Mouse (Mus musculus) 3T3-L1 (cell line): ENCODE data around the gene Myl6.
"Not testable (repeated sequence)": the region's sequence is repeated elsewhere in the genome, so short reads cannot be mapped to it uniquely, and the experiment has no call there.

Experiments used
- DNase-seq: peaks from one replicate; pipeline ENCODE4 v3.0.0-alpha.2; 2015; ENCODE audit warnings: low read depth, low spot score

Myl6 gene

DNA sequence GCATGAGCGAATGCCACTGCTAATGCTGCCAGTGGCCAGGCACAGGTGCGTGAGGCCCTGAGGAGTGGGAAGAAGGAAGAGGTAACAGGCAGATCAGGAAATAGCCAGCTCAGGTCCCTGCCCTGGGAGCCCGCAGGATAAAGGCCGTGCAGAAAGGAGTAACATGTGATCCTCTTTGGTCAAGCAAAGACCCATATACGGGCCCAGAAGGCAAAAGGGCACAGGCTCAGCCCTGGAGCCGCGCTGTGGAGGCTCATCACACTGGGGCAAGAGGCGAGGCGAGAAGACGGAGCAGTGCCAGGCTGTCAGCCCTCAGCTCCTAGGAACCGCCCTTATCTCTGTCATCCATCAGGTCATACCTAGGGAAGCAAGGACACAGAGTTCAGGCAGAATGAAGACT lies 16.4 kb upstream of the Myl6 start:
- DNase-seq: no peak

DNA sequence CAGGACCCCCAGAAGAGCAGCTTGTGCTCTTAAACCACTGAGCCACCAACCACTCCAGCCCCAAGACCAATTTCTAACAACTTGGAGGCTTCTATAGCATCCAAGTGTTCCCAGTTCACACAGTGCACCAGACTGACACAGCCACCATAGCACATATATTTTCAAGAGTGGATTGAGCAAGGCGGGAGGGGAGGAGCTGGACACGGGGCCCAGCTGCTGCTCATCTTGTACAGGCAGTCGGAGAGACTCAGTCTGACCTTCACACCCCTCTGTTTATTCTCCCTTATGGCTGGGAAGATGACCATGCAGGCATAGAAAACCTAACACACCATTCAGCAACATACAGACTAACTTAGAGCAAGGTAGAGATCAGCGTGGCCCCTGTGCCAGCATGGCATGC lies 15.9 kb upstream of the Myl6 start:
- no peak for DNase-seq

DNA sequence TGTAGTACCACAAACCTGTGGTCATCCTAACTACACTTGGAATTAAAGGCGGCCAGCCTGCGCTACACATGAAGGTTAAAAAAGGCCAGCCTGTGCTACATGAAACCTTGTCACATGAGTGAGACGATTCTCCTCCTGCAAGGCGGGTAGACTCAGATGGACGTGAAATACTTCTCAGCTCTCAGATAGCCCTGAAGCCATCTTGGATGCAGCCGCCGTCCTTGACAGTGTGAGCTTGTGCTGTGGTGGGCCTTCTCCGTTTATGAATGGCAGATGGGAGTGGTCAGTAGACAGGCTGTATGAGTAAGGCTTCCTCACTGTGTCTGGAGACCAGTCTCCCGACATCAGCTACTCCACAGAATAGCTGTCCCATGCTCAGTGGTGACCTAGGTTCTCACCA lies 15.3 kb upstream of the Myl6 start:
- DNase-seq: no peak

DNA sequence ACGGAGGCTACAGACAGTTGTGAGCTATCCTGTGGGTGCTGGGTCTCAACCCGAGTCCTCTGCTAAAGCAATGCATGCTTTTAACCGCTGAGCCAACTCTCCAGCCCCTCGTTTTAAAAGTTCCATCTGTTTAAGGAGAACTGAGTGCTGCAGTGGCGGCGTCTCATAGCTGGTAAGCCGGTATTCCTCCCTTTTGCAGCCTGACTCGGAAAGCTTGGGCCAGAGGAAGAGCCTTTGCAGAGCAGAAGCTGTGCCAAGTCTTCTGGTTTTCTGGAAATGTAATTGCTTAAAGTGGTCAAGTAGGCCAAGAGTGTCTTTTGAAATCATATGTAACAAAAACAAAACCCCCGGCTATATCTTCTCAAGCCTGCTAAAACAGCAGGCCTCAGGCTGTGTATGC lies 14.3 kb upstream of the Myl6 start:
- no peak for DNase-seq

DNA sequence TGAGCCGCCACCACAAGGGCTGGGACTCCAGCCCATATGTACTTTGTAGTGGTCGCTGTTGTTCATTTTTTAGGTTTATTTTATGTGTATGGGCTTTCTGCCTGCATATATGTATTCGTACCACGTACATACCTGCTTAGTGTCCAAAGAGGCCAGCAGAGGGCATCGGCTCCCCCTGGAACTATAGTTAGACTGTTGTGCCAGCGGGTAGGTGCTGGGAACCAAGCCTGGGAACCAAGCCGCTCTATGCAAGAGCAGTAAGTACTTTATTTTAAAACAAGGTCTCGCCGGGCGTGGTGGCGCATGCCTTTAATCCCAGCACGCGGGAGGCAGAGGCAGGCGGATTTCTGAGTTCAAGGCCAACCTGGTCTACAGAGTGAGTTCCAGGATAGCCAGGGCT lies 12.0 kb upstream of the Myl6 start:
- no peak for DNase-seq

DNA sequence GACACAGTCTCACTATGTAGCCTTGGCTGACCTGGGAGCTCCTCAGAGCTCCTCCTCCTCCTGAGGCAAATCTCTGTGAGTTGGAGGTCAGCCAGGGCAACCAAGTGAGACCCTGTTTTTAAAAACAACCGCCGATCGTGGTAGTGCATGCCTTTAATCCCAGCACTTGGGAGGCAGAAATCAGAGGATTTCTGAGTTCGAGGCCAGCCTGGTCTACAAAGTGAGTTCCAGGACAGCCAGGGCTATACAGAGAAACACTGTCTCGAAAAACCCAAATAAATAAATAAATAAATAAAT lies 11.4 kb upstream of the Myl6 start:
- DNase-seq: not testable (repeated sequence)

DNA sequence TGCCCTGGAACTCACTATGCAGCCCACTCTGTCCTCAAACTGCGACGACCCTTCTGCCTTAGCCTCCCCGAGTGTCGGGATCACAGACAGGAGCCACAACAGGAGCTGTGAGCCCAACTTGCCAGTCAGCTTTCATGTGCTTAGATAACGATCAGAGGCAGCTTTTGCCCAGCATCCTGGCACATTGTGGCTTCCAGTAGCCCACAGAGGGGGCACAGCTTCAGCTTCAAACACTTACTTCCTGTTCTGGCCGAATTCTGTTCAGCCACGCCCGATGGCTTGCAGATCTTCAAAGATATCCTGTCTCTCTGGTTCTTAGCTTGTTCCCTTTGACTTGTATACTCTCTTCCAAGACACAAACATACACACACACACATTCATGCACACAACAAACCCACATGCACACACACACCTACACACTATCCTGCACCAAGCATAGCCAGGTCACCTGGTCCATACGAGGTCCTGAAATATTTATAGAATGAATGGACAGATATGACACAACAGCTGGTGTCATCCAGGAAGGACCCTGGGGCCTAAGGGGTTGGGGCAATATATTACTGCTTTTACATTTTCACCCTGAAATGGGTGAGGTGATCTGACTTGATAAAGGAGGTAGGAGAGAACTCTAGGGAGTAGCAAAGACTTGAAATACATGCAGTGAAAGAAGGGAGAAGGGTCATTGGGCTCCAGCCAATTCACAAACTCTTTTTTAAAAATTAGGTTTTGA lies 10.9 kb upstream of the Myl6 start:
- DNase-seq: no peak

DNA sequence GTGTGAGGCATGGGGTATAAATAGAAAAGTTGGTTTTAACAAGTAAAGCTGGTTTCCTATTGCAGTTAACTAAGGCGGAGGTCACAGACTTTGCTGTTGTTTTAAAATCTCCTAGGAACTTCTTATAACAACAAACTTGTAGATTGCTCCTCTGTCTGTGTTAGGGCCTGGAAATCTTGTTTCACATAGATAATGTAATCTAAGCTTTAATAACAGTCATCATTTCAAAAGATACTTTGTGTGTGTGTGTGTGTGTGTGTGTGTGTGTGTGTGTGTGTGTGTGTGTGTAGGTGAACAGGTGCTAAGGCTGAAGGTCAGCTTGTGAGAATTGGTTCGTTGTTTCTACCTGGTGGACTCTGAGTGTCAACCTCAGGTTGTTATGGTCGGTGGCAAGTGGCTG lies 10.1 kb upstream of the Myl6 start:
- DNase-seq: no peak

DNA sequence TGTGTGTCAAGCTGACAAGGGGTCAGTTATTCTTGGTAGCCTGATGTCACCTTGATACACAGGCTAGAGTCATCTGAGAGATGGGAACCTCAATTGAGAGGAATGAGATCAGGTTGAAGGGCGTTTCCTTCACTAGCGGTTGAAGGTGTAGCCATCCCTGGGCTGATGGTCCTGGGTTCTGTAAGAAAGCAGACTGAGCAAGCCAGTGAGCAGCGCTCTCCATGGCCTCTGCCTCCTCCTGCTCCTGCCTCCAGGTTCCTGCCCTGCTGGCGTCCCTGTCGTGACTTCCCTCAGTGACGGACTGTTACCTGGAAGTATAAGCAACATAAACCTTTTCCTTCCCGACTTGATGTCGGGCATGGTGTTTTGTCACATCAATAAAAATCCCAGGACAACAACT lies 9.6 kb upstream of the Myl6 start:
- no peak for DNase-seq

DNA sequence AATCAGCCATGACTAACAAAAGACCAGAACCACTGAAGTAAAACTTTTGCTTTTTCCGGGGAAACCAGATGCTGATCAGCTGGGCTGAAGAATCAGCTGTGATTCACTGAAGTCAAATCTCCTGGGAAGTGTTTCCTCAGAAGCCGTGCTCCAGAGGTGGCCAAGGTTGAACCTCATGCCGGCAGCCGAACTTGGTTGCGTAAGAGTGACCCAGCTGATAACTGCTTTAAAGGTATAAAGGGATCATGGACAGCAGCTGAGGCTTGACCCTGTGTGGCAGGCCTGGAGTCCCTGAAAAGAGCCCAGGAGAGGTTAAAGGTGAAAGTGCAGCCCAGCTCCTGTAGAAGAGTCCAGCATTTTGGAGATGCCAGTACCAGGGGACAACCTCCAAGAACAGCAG lies 8.4 kb upstream of the Myl6 start:
- peak; percentile 66 for DNase-seq

DNA sequence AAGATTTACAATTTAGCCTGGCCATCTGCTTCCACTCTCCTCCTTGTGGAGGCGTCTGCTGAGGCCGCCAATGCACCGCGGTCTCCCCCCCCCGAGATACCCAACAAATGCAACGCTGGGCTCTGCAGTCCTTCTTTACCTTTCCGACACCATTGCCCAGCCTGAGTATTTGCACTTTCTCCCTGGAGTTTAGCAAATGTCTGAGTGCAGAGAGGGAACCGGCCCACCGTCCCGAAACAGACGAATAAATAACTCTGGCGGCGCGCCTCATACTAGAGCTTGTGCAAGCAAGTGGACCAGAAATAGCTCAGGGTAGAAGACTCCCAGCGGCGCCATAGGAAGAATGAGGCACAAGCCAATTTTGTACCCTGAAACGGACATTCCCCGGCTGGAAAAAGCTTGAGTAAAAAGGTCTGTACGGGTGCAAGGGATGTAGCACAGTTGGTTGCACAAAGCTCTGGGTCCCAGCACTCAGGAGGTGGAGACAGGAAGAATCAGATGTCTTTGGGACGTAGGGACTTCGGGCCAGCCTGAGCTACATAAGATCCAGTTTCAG lies 5.2 kb upstream of the Myl6 start:
- DNase-seq: peak; percentile 67

DNA sequence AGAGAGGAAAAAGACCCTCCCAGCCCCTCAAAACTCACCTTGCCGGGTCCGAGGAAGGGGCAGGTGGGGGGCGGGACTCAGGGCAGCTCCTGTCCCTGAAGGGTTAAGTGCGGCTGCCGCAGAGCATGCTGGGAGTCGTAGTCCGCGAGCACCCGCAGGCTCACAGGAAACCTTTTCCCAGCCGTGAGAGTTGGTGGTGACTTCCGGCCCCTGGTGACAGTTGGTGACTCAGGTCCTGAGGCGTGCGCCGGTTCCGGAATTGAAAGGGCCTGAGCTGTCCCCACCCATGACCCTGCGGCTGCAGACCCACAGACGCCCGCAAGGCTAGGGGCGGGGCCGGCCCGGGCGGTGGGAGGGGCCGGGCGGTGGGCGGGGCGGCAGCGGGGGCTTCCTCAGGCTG lies 4.6 kb upstream of the Myl6 start, which contains the start of gene Myl6b:
Gene Myl6b (minus strand): TSS at position 96 of the 400 bp plus-strand sequence.
- peak; percentile 97 for DNase-seq

DNA sequence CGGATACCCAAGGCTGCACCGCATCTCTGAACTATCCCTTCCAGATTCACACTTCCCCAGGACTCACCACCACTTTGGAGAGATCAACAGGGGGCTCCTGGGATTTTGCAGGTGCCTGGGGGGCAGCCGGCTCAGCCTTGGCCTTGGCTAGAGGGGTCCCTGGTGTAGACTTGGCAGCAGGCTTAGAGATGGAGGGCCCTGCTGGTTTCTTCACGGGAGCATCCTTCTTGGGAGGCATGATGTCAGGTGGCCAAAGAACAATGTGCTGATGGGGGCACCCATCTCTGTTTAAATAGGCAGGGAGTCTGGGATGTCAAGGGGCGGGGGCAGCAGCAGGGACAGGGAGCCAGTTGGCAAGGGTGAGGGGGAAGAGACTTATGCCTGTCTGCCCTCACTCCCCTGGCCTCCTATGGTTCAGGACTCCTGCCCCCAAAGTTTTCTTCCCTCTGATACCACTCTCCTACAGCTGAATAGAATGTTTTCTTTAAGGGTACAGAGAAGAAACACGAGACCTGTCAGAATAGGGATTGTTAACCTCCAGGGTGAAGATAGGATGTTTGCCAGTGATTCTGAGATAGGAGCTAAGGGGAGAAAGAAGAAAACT lies 3.3 kb upstream of the Myl6 start:
- no peak for DNase-seq

DNA sequence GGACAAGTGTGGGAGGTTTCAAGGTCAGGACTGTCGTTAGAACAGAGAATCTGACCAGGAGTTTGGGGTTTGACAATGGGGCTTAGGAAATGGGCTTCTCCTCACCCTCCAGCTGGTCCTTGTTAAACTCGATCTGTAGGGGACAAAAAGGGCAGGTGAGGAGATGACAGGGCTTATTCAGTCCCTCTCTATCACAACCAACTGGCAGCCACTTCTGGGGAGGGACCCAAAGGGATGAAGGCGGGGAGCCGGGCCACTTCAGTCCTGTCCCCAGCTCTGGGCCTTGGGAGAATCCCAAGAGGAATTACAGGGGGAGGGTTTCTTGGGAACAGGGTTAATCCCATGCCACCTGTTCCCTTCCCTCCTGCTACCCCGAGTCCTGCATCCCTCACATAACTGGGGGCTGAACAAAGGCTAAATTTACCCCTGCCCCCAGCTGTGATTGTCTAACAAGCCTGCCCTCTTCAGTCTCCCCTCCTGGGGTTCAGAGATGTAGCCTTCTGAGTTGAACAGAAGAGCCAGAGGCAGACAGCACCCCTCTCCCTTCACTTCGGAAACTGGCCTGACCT lies 2.6 kb upstream of the Myl6 start:
- DNase-seq: no peak

DNA sequence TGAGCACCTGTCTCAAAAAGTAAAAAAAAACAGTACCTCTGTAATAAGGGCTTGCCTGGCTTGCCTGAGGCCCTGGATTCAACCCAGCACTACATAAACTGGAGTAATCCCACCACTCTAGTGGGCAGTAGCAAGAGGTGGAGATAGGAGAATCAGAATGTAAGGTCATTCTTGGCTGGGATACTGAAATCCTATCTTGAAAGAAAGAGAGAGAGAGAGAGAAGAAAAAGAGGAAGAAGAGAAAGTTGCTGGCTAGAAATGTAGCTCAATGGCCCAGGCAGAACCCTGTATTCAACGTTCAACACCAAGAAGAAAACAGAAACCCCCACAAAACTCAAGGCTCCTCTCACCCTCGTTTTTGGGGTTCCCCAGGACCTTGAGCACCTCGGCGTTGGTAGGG lies 2.0 kb upstream of the Myl6 start:
- DNase-seq: no peak

DNA sequence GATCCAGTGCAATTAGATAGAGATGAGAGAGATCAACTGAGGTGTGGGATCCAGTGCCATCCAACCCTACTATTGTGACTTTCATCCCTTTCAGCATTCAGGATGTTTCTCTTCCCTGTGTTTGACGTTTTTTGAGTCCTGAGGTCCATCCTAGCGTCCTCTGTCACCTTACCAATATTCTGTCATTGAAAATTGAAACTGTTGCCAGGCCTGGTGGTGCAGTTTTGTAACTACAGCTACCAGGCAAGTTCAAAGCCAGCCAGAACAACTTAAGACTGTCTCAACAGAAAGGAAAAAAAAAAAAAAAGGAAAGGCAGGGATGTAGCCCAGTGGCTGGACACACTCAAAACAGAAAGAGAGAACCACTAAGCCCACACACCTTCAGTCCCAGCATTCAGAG lies 1.3 kb upstream of the Myl6 start:
- DNase-seq: peak; percentile 50

DNA sequence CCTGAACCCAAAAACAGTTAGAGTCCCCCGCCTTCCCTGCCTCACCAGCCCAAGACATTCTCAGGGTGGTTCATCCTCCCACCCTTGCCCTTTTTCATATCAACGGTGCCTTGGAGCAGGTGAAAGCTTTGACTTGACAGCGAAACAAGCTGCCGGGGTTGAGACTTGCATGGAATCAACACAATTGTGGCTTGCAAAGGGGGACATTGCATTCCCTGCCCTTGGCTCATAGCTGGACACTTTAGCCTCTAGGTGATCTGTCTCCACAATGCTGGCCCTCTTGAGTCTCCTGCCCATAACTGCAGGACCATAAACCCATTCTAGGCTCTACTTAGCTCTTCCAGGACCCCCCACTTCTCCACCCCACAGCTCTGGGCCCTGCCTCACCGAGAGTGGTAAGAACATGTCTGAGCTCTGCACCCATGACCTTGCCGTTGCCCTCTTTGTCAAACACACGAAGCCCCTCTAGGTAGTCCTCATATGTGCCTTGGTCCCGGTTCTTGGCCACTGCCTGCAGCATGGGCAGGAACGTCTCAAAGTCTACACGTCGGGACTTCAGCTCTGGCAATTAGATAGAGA lies 811 bp upstream of the Myl6 start:
- DNase-seq: peak; percentile 62

DNA sequence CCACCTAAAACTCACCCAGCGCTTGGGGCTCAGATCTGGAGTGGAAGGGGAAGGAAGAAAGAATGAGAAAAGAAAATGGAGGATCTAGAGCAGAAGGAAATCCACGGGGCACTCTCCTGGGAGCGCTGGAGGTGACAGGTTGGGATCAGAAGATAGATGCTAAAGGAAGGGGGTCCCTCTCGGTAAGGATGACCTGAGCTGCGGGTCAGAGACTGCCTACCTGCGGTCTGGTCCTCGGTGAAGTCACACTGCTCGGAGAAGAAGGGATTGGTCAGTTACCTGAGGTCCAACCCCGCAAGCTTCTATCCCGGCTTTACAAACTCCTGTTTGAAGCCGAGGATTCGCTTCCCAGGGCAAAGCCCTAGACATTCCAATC lies 638 bp downstream of the Myl6 start:
- no peak for DNase-seq

DNA sequence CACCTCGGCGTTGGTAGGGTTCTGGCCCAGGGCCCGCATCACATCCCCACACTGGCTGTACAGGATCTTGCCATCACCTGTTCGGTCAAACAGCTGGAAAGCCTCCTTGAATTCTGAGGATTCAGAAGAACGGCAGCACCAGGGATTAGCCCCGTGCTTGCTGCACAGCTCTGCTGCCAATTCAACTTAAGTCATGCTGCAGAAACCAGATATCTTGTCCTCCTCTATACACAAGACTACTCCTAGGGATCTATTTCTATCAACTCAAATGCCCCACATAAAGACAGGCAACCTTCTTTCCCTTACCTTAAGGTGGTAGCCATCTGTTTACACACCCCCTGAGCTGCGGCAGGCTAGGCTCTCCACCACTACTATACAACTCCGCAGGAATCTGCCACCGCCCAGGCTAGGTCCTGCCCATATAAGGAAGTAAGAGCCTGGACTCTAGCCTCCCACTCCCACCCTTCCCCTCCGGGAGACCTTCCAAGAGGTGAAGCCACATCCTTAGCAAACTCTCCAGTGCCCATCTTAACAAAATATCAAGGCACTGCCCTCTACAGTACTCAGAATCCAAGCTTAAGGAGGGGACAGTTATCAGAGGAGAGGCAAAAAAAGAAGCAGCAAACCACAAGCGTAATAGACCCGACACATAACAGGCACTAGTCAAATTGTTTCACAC lies 1.2 kb downstream of the Myl6 start:
- DNase-seq: peak; percentile 85

DNA sequence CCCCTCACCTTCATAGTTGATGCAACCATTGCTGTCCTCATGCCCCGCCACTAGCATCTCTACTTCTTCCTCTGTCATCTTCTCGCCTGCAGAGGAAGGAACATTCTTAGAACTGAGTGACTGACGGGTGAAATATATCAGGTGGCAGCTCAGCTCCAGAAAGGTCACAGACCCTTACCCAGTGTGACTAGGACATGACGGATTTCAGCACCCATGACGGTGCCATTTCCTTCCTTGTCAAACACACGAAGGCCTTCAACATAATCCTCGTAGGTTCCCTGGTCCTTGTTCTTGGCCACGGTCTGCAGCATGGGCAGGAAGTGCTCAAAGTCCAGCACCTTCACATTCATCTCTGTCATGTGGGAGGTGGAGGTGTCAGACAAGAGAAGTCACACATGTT lies 1.9 kb downstream of the Myl6 start:
- DNase-seq: not testable (repeated sequence)

DNA sequence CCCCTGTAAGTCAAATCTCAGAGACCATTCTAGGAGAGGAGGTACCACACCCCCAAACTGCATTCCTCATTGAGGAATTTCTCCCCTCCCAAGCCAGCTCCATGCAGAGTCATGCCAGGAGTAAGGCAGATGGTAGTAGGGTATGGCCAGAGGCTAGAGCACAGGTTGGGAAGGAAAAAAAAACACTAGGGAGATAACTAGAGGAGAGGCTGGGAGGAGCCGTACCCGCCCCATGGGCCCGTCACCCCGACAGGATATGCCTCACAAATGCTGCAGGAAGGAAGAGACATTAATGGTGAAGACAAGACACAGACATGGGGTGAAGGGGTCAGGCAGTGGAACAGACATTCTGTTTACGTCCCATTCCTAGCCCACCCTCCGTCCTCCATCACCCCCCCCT lies 2.5 kb downstream of the Myl6 start:
- DNase-seq: peak; percentile 52

DNA sequence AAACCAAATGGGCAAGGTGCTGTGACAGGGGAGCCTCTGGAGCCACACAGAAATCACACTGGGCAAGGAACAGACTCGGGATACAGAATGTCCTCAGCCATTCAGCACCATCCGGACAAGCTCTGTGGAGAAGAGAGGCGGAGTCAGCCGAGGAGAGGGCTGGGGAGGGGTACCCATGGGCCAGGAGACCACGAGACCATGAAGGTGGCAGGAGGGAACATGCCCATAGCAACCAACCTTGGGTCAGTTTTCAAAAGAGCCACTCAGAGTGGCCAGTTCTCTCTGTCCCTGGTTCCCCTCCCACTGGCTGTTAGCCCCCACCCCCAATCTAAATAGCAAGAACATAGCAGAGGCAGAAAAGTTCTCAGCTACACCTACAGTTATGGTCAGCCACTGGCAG lies 3.0 kb downstream of the Myl6 start:
- DNase-seq: no peak
